Mouse (Mus musculus) erythroblast, embryonic 14.5 days (primary cell): ENCODE measurements around the gene Cftr.

Source experiments
- GATA1 ChIP-seq: IDR thresholded peaks from 2 replicates; pipeline ENCODE4 v1.6.1; 2012; ENCODE audit warnings: low read length, inconsistent platforms, mixed read lengths
- TAL1 ChIP-seq: IDR thresholded peaks from 3 replicates; pipeline ENCODE4 v1.6.1; 2012; ENCODE audit warnings: low read length, inconsistent platforms, mixed read lengths

GRCm38 (mm10) chr6:18169618-18170017, 869 bp upstream of the Cftr start:
- TF ChIP-seq GATA1 (no peak), TAL1 (no peak)
